Mouse (Mus musculus) heart, adult 9 months (tissue): ENCODE results near the gene Iffo1.
A peak's percentile ranks its signal among the peaks of the same experiment; 100 is the strongest.

Experiments
- DNase-seq, 2 experiments: peaks; one replicate each; pipeline ENCODE4 v3.0.0; 2022; ENCODE audit warnings: low spot score in 2 of 2

The Iffo1 gene

GRCm38 (mm10) chr6:125192016-125192714, 47.1 kb downstream of the Iffo1 start:
- peak; percentile 87 to 90 for DNase-seq

GRCm38 (mm10) chr6:125192841-125193240, 47.8 kb downstream of the Iffo1 start:
- no peak for DNase-seq

- no peak for DNase-seq
These were observed 48.3 kb downstream of the Iffo1 start for GRCm38 (mm10) chr6:125193390-125193789.

GRCm38 (mm10) chr6:125195541-125196075, 50.6 kb downstream of the Iffo1 start:
- DNase-seq: no peak

GRCm38 (mm10) chr6:125196301-125196700, 51.3 kb downstream of the Iffo1 start:
- DNase-seq: peak in 1 of 2 experiments; percentile 45

GRCm38 (mm10) chr6:125197166-125197565, 52.1 kb downstream of the Iffo1 start:
- DNase-seq: no peak

GRCm38 (mm10) chr6:125210436-125210835, 65.4 kb downstream of the Iffo1 start:
- no peak for DNase-seq
